Mouse (Mus musculus): ENCODE data around the gene Zmynd8. TPM values are rescaled to one million over a fixed set of nuclear protein-coding genes. Genes with fewer than 3 reads are reported as not detected.

Gene Zmynd8
- polyA plus RNA-seq, 1 experiment = 75.2 TPM

GRCm38 (mm10) chr2:165926191-165926590 lies 27.4 kb upstream of the Zmynd8 start:
- peaks cover 7% of the 10 kb centered on the region; the same call in 1 of the 2 replicates for H3K4me1 ChIP-seq (ENCODE audit: control insufficient read depth, insufficient read depth, low read length)
- TF ChIP-seq CTCF (IDR thresholded peaks at IDR 0.05; ENCODE audit: control insufficient read depth, insufficient read depth, low read length) (no peak), POLR2A (IDR thresholded peaks at IDR 0.05; ENCODE audit: borderline replicate concordance, control insufficient read depth, low read depth, low read length) (no peak)
- 75% methylated on average over 5 of the region's 5 CpGs for WGBS

DNA sequence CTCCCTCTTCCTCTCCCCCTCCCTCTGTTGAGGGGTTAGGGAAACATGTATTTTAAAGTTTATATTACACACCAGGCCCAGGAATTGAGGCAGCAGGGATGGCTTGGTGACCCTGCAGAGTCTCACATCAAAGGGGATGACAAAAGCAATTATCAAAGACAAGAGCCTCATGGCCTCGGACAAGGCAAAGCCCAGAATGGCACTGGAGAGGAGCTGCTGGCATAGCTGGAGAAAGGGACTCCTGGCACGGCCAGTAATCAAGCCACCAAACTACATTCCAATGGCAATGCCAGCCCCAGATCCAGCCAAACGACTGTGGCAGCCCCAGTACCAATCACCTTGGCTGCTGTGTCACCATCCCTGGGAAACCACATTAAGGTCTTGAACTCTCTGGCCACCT lies 26.3 kb upstream of the Zmynd8 start:
- 56% methylated on average over 3 of the region's 3 CpGs for WGBS
- peak overlapping the region; percentile 4 for H3K27ac ChIP-seq (ENCODE audit: control insufficient read depth, insufficient read depth, low read depth, low read length, poor library complexity)
- TF ChIP-seq POLR2A (IDR thresholded peaks at IDR 0.05; ENCODE audit: borderline replicate concordance, control insufficient read depth, low read depth, low read length) (no peak), CTCF (IDR thresholded peaks at IDR 0.05; ENCODE audit: control insufficient read depth, insufficient read depth, low read length) (no peak)
- H3K4me1 ChIP-seq (ENCODE audit: control insufficient read depth, insufficient read depth, low read length) = peaks cover 7% of the 10 kb centered on the region; the same call in 1 of the 2 replicates
- no peak overlapping the region for H3K4me3 ChIP-seq (replicated peaks; ENCODE audit: control insufficient read depth, low read depth, low read length)

More at GRCm38 (mm10) chr2:165926191-165926590, 27.4 kb upstream of the Zmynd8 start:
- H3K27ac ChIP-seq (ENCODE audit: control insufficient read depth, insufficient read depth, low read depth, low read length, poor library complexity) = no peak overlapping the region
- no peak overlapping the region for H3K4me3 ChIP-seq (replicated peaks; ENCODE audit: control insufficient read depth, low read depth, low read length)

DNA sequence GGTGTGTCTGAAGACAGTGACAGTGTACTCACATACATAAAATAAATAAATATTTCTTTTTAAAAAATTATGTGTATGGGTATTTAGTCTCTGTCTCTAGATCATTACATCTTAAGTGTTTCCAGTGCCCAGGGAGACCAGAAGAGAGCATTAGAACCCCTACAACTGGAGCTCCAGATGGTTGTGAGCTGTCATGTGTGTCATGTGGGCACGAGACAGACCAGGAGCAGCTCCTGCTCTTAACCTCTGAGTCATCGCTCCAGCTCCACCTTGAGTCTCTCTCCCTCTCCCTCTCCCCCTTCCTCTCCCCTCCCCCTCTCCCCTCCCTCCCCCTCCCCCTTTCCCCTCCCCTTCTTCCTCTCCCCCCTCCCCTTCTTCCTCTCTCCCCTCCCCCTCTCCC lies 25.9 kb upstream of the Zmynd8 start:
- Histone ChIP-seq H3K4me1 (ENCODE audit: control insufficient read depth, insufficient read depth, low read length) (peaks cover 7% of the 10 kb centered on the region; the same call in 1 of the 2 replicates), H3K27ac (ENCODE audit: control insufficient read depth, insufficient read depth, low read depth, low read length, poor library complexity) (no peak overlapping the region; the same call in 1 of the 2 replicates)
- 20% methylated on average over 2 of the region's 2 CpGs for WGBS

GRCm38 (mm10) chr2:165923715-165924114 lies 24.9 kb upstream of the Zmynd8 start:
- Histone ChIP-seq H3K4me1 (ENCODE audit: control insufficient read depth, insufficient read depth, low read length) (peaks cover 7% of the 10 kb centered on the region; the same call in 1 of the 2 replicates), H3K4me3 (replicated peaks; ENCODE audit: control insufficient read depth, low read depth, low read length) (no peak overlapping the region), H3K27ac (ENCODE audit: control insufficient read depth, insufficient read depth, low read depth, low read length, poor library complexity) (peak overlapping the region; percentile 69)
- 27% methylated on average over 8 of the region's 8 CpGs for WGBS
- no peak for TF ChIP-seq CTCF (IDR thresholded peaks at IDR 0.05; ENCODE audit: control insufficient read depth, insufficient read depth, low read length)
- TF ChIP-seq POLR2A (IDR thresholded peaks at IDR 0.05; ENCODE audit: borderline replicate concordance, control insufficient read depth, low read depth, low read length) = no peak

More for the DNA sequence above, 25.9 kb upstream of the Zmynd8 start:
- no peak for TF ChIP-seq POLR2A (IDR thresholded peaks at IDR 0.05; ENCODE audit: borderline replicate concordance, control insufficient read depth, low read depth, low read length)
- TF ChIP-seq CTCF (IDR thresholded peaks at IDR 0.05; ENCODE audit: control insufficient read depth, insufficient read depth, low read length) = no peak
- H3K4me3 ChIP-seq (replicated peaks; ENCODE audit: control insufficient read depth, low read depth, low read length) = no peak overlapping the region

GRCm38 (mm10) chr2:165922994-165923393 lies 24.2 kb upstream of the Zmynd8 start:
- TF ChIP-seq POLR2A (IDR thresholded peaks at IDR 0.05; ENCODE audit: borderline replicate concordance, control insufficient read depth, low read depth, low read length) (no peak), CTCF (IDR thresholded peaks at IDR 0.05; ENCODE audit: control insufficient read depth, insufficient read depth, low read length) (no peak)
- Histone ChIP-seq H3K4me1 (ENCODE audit: control insufficient read depth, insufficient read depth, low read length) (peaks cover 7% of the 10 kb centered on the region; the same call in 1 of the 2 replicates), H3K27ac (ENCODE audit: control insufficient read depth, insufficient read depth, low read depth, low read length, poor library complexity) (peak overlapping the region; percentile 69), H3K4me3 (replicated peaks; ENCODE audit: control insufficient read depth, low read depth, low read length) (no peak overlapping the region)
- WGBS = 52% methylated on average over 3 of the region's 3 CpGs

GRCm38 (mm10) chr2:165922047-165922728 lies 23.4 kb upstream of the Zmynd8 start:
- WGBS = 45% methylated on average over 13 of the region's 13 CpGs
- TF ChIP-seq POLR2A (IDR thresholded peaks at IDR 0.05; ENCODE audit: borderline replicate concordance, control insufficient read depth, low read depth, low read length) (no peak), CTCF (IDR thresholded peaks at IDR 0.05; ENCODE audit: control insufficient read depth, insufficient read depth, low read length) (no peak)
- H3K4me3 ChIP-seq (replicated peaks; ENCODE audit: control insufficient read depth, low read depth, low read length) = no peak overlapping the region
- peak overlapping the region; percentile 69 for H3K27ac ChIP-seq (ENCODE audit: control insufficient read depth, insufficient read depth, low read depth, low read length, poor library complexity)
- peaks cover 7% of the 10 kb centered on the region; the same call in 1 of the 2 replicates for H3K4me1 ChIP-seq (ENCODE audit: control insufficient read depth, insufficient read depth, low read length)

DNA sequence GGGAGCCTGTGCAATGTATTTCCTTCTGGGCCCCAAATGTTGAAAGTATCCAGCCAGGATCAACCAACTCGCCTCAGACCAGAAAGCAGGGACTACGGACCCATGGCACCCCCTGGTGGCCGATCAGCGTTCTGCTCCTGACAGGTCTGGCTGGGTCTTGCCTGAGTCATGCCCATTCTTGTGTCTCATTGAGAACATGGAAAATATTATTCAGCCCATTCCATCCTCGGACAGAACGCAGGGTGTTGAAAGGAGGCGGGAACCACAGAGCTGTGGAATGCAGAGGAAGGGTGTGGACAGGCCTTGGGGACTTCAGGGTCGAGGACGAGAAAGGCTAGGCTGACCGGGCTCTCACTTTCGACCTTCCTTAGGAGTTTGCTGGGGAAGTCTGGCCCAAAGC lies 15.5 kb upstream of the Zmynd8 start:
- no peak overlapping the region for H3K27ac ChIP-seq (ENCODE audit: control insufficient read depth, insufficient read depth, low read depth, low read length, poor library complexity)
- no peak overlapping the region for H3K4me3 ChIP-seq (replicated peaks; ENCODE audit: control insufficient read depth, low read depth, low read length)
- H3K4me1 ChIP-seq (ENCODE audit: control insufficient read depth, insufficient read depth, low read length) = no peaks in the 10 kb centered on the region; the same call in 1 of the 2 replicates
- WGBS = 28% methylated on average over 11 of the region's 11 CpGs
- TF ChIP-seq CTCF (IDR thresholded peaks at IDR 0.05; ENCODE audit: control insufficient read depth, insufficient read depth, low read length) (peak; percentile 100), POLR2A (IDR thresholded peaks at IDR 0.05; ENCODE audit: borderline replicate concordance, control insufficient read depth, low read depth, low read length) (no peak)

GRCm38 (mm10) chr2:165913073-165913472 lies 14.3 kb upstream of the Zmynd8 start:
- Histone ChIP-seq H3K27ac (ENCODE audit: control insufficient read depth, insufficient read depth, low read depth, low read length, poor library complexity) (no peak overlapping the region), H3K4me1 (ENCODE audit: control insufficient read depth, insufficient read depth, low read length) (no peaks in the 10 kb centered on the region; the same call in 1 of the 2 replicates), H3K4me3 (replicated peaks; ENCODE audit: control insufficient read depth, low read depth, low read length) (no peak overlapping the region)
- 82% methylated on average over 7 of the region's 7 CpGs for WGBS
- no peak for TF ChIP-seq POLR2A (IDR thresholded peaks at IDR 0.05; ENCODE audit: borderline replicate concordance, control insufficient read depth, low read depth, low read length)
- no peak for TF ChIP-seq CTCF (IDR thresholded peaks at IDR 0.05; ENCODE audit: control insufficient read depth, insufficient read depth, low read length)

Measured in bone marrow, adult 2 months (tissue).